Mouse (Mus musculus) MEL (cell line): ENCODE measurements around the gene Ccdc7a. TPM values are rescaled to one million over a fixed set of nuclear protein-coding genes. Genes with fewer than 3 reads are reported as not detected.

Experiments used
- DNase-seq: peaks from one replicate; pipeline ENCODE4 v3.0.0; 2011; ENCODE audit warnings: low read depth, low spot score
- H3K27ac ChIP-seq: 2 replicates; pipeline ENCODE4 v1.5.1; 2012; ENCODE audit warnings: low read depth, mild to moderate bottlenecking, control low read depth, low read length, moderate library complexity; ENCODE audit not compliant: control insufficient read depth
- H3K27me3 ChIP-seq, 2 experiments: fragments of 150-350 bp in 1 of 2; sonication (generic) in 1 of 2; 2 replicates each; pipeline ENCODE4 v1.6.1; 2012; ENCODE audit warnings: low read length in 2 of 2, mild to moderate bottlenecking in 2 of 2, improper control_type of control experiment in 1 of 2, moderate library complexity in 1 of 2; ENCODE audit not compliant: insufficient read depth in 2 of 2, control insufficient read depth in 1 of 2
- H3K36me3 ChIP-seq, 2 experiments: 2 replicates each; pipeline ENCODE4 v1.6.1; 2012 to 2014; ENCODE audit warnings: low read length in 2 of 2, improper control_type of control experiment in 1 of 2, inconsistent platforms in 1 of 2, mild to moderate bottlenecking in 1 of 2; ENCODE audit not compliant: insufficient read depth in 2 of 2, control insufficient read depth in 1 of 2
- H3K4me1 ChIP-seq, 2 experiments: fragments of 150-350 bp in 1 of 2; sonication (generic) in 1 of 2; 2 replicates each; pipeline ENCODE4 v1.6.1; 2012; ENCODE audit warnings: low read length in 2 of 2, improper control_type of control experiment in 1 of 2, mild to moderate bottlenecking in 1 of 2; ENCODE audit not compliant: insufficient read depth in 2 of 2, control insufficient read depth in 1 of 2
- H3K4me3 ChIP-seq, 2 experiments: fragments of 150-350 bp in 1 of 2; sonication (generic) in 1 of 2; 2 replicates each; pipeline ENCODE4 v1.5.1; 2012; ENCODE audit warnings: low read depth in 2 of 2, low read length in 2 of 2, mild to moderate bottlenecking in 2 of 2, moderate library complexity in 2 of 2, control low read depth in 1 of 2, improper control_type of control experiment in 1 of 2; ENCODE audit not compliant: control insufficient read depth in 1 of 2, insufficient read depth in 1 of 2
- H3K79me2 ChIP-seq: 2 replicates; pipeline ENCODE4 v1.6.1; 2012; ENCODE audit warnings: mild to moderate bottlenecking, low read length, moderate library complexity; ENCODE audit not compliant: control insufficient read depth, poor library complexity, insufficient read depth
- H3K9ac ChIP-seq: 2 replicates; pipeline ENCODE4 v1.6.1; 2012; ENCODE audit warnings: low read depth, mild to moderate bottlenecking, control low read depth, low read length, moderate library complexity; ENCODE audit not compliant: control insufficient read depth, poor library complexity, severe bottlenecking
- H3K9me3 ChIP-seq: fragments of 150-350 bp; sonication (generic); replicated peaks from 2 replicates; pipeline ENCODE4 v1.6.1; 2012; ENCODE audit warnings: mild to moderate bottlenecking, low read length, improper control_type of control experiment, moderate library complexity; ENCODE audit not compliant: insufficient read depth
- CHD1 ChIP-seq: IDR thresholded peaks from 2 replicates; pipeline ENCODE4 v1.6.1; 2012; ENCODE audit warnings: low read depth, mild to moderate bottlenecking, inconsistent platforms, low read length, improper control_type of control experiment
- CHD2 ChIP-seq: IDR thresholded peaks from 2 replicates; pipeline ENCODE4 v1.6.1; 2011; ENCODE audit warnings: low read length, improper control_type of control experiment
- ELF1 ChIP-seq: IDR thresholded peaks from 2 replicates; pipeline ENCODE4 v1.6.1; 2014; ENCODE audit warnings: low read depth, mild to moderate bottlenecking, inconsistent platforms, low read length, improper control_type of control experiment, moderate library complexity
- EP300 ChIP-seq, 2 experiments: IDR thresholded peaks; 2 replicates each; pipeline ENCODE4 v1.6.1; 2011; ENCODE audit warnings: improper control_type of control experiment in 2 of 2, low read length in 2 of 2, low read depth in 1 of 2, mild to moderate bottlenecking in 1 of 2
- ETS1 ChIP-seq: IDR thresholded peaks from 2 replicates; pipeline ENCODE4 v1.6.1; 2012; ENCODE audit warnings: low read depth, mild to moderate bottlenecking, inconsistent platforms, low read length, improper control_type of control experiment, moderate library complexity
- GATA1 ChIP-seq: IDR thresholded peaks from 2 replicates; pipeline ENCODE4 v1.6.1; 2011; ENCODE audit warnings: low read depth, low read length, improper control_type of control experiment
- JUND ChIP-seq: IDR thresholded peaks from 2 replicates; pipeline ENCODE4 v1.6.1; 2011; ENCODE audit warnings: low read depth, mild to moderate bottlenecking, improper control_type of control experiment, low read length
- KAT2A ChIP-seq: conservative IDR thresholded peaks from 2 replicates; pipeline ENCODE4 v1.6.1; 2012; ENCODE audit warnings: low read depth, low read length, improper control_type of control experiment, inconsistent platforms
- MAFK ChIP-seq: IDR thresholded peaks from 2 replicates; pipeline ENCODE4 v1.6.1; 2011; ENCODE audit warnings: low read depth, mild to moderate bottlenecking, low read length, improper control_type of control experiment, borderline replicate concordance
- MAX ChIP-seq: IDR thresholded peaks from 2 replicates; pipeline ENCODE4 v1.6.1; 2011; ENCODE audit warnings: low read length, improper control_type of control experiment
- MAZ ChIP-seq: IDR thresholded peaks from 2 replicates; pipeline ENCODE4 v1.6.1; 2012; ENCODE audit warnings: low read depth, mild to moderate bottlenecking, inconsistent platforms, low read length, improper control_type of control experiment
- MXI1 ChIP-seq: IDR thresholded peaks from 2 replicates; pipeline ENCODE4 v1.6.1; 2011; ENCODE audit warnings: mild to moderate bottlenecking, low read depth, low read length, improper control_type of control experiment
- MYB ChIP-seq: IDR thresholded peaks from 2 replicates; pipeline ENCODE4 v1.6.1; 2011; ENCODE audit warnings: mild to moderate bottlenecking, low read depth, low read length, improper control_type of control experiment
- MYC ChIP-seq: IDR thresholded peaks from 2 replicates; pipeline ENCODE4 v1.6.1; 2011; ENCODE audit warnings: low read depth, mild to moderate bottlenecking, low read length, improper control_type of control experiment, moderate library complexity
- NELFE ChIP-seq: IDR thresholded peaks from 2 replicates; pipeline ENCODE4 v1.6.1; 2011; ENCODE audit warnings: low read depth, low read length, improper control_type of control experiment
- NRF1 ChIP-seq: IDR thresholded peaks from 2 replicates; pipeline ENCODE4 v1.6.1; 2014; ENCODE audit warnings: low read depth, mild to moderate bottlenecking, inconsistent platforms, low read length, improper control_type of control experiment, moderate library complexity; ENCODE audit not compliant: poor library complexity, insufficient read depth, severe bottlenecking
- POLR2A ChIP-seq, 2 experiments: IDR thresholded peaks; 2 replicates each; pipeline ENCODE4 v1.6.1; 2011 to 2012; ENCODE audit warnings: low read length in 2 of 2, mild to moderate bottlenecking in 2 of 2, control low read depth in 1 of 2, improper control_type of control experiment in 1 of 2, low read depth in 1 of 2, moderate library complexity in 1 of 2; ENCODE audit not compliant: control insufficient read depth in 1 of 2, insufficient read depth in 1 of 2, poor library complexity in 1 of 2
- POLR2AphosphoS2 ChIP-seq: IDR thresholded peaks from 2 replicates; pipeline ENCODE4 v1.6.1; 2011; ENCODE audit warnings: low read length, improper control_type of control experiment
- POLR2AphosphoS5 ChIP-seq: IDR thresholded peaks from 2 replicates; pipeline ENCODE4 v1.6.1; 2012; ENCODE audit warnings: low read depth, borderline replicate concordance, mild to moderate bottlenecking, inconsistent platforms, low read length, moderate library complexity, mixed read lengths
- RAD21 ChIP-seq: IDR thresholded peaks from 2 replicates; pipeline ENCODE4 v1.6.1; 2011; ENCODE audit warnings: mild to moderate bottlenecking, low read depth, low read length, improper control_type of control experiment
- SMC3 ChIP-seq: IDR thresholded peaks from 2 replicates; pipeline ENCODE4 v1.6.1; 2011; ENCODE audit warnings: low read depth, low read length, improper control_type of control experiment
- TAL1 ChIP-seq: IDR thresholded peaks from 2 replicates; pipeline ENCODE4 v1.6.1; 2012; ENCODE audit warnings: mild to moderate bottlenecking, inconsistent platforms, low read length, moderate library complexity, mixed read lengths
- TBP ChIP-seq: IDR thresholded peaks from 2 replicates; pipeline ENCODE4 v1.8.0; 2011; ENCODE audit warnings: low read depth, low read length, improper control_type of control experiment
- TCF12 ChIP-seq: IDR thresholded peaks from 2 replicates; pipeline ENCODE4 v1.6.1; 2014; ENCODE audit warnings: low read depth, mild to moderate bottlenecking, inconsistent platforms, low read length, improper control_type of control experiment, moderate library complexity
- UBTF ChIP-seq: IDR thresholded peaks from 2 replicates; pipeline ENCODE4 v1.6.1; 2012; ENCODE audit warnings: low read depth, mild to moderate bottlenecking, inconsistent platforms, low read length, improper control_type of control experiment, moderate library complexity, borderline replicate concordance; ENCODE audit not compliant: insufficient read depth
- USF1 ChIP-seq: IDR thresholded peaks from 2 replicates; pipeline ENCODE4 v1.6.1; 2014; ENCODE audit warnings: low read depth, mild to moderate bottlenecking, inconsistent platforms, low read length, improper control_type of control experiment, moderate library complexity
- USF2 ChIP-seq, 2 experiments: IDR thresholded peaks; 2 replicates each; pipeline ENCODE4 v1.6.1; 2011 to 2012; ENCODE audit warnings: improper control_type of control experiment in 2 of 2, low read length in 2 of 2, borderline replicate concordance in 1 of 2, inconsistent platforms in 1 of 2, low read depth in 1 of 2, mild to moderate bottlenecking in 1 of 2; ENCODE audit not compliant: insufficient read depth in 1 of 2
- ZC3H11A ChIP-seq: IDR thresholded peaks from 2 replicates; pipeline ENCODE4 v1.6.1; 2012; ENCODE audit warnings: low read depth, mild to moderate bottlenecking, inconsistent platforms, low read length, improper control_type of control experiment
- ZKSCAN1 ChIP-seq: IDR thresholded peaks from 2 replicates; pipeline ENCODE4 v1.6.1; 2012; ENCODE audit warnings: low read depth, mild to moderate bottlenecking, inconsistent platforms, low read length, improper control_type of control experiment, moderate library complexity
- ZMIZ1 ChIP-seq: IDR thresholded peaks from 2 replicates; pipeline ENCODE4 v1.6.1; 2012; ENCODE audit warnings: low read depth, mild to moderate bottlenecking, inconsistent platforms, low read length, improper control_type of control experiment, moderate library complexity
- polyA plus RNA-seq, 2 experiments: library from polyadenylated mRNA; stranded (reverse) in 1 of 2; unstranded in 1 of 2; fragments of >175 nt in 1 of 2; fragments of >200 nt in 1 of 2; gene quantifications; 2 replicates each; pipeline versions ENCODE4 v1.2.1 to v1.2.4; 2012; ENCODE audit warnings: low replicate concordance in 2 of 2, low read depth in 1 of 2; ENCODE audit not compliant: insufficient read length in 2 of 2, insufficient read depth in 1 of 2, missing spikeins in 1 of 2
- total RNA-seq: library from RNA; depleted of rRNA; stranded (reverse); fragments of 300-350 nt; gene quantifications from 2 replicates; pipeline ENCODE4 v1.2.3, GENCODE M21; 2012

Gene Ccdc7a
- total and polyA plus RNA-seq, 3 experiments: 0.13 TPM; not detected in 2

- TF ChIP-seq SMC3 (no peak), KAT2A (no peak), JUND (no peak), ZC3H11A (no peak), ZMIZ1 (no peak), POLR2A (IDR thresholded peaks at IDR 0.05; ENCODE audit: control insufficient read depth in 1 of 2, insufficient read depth in 1 of 2, low read depth in 1 of 2, low read length in 2 of 2, poor library complexity in 1 of 2) (no peak), GATA1 (no peak), USF1 (no peak), ELF1 (no peak), EP300 (IDR thresholded peaks at IDR 0.05; ENCODE audit: low read depth in 1 of 2, low read length in 2 of 2) (no peak), MAFK (no peak), TAL1 (no peak), MXI1 (no peak), CHD1 (no peak), ETS1 (no peak), NRF1 (no peak), UBTF (no peak), RAD21 (no peak)
- Histone ChIP-seq H3K79me2 (no peaks in the 10 kb centered on the region), H3K4me1 (no peaks in the 10 kb centered on the region), H3K27me3 (no peaks in the 10 kb centered on the region), H3K9ac (no peak overlapping the region), H3K4me3 (no peak overlapping the region), H3K9me3 (no peaks in the 10 kb centered on the region), H3K27ac (no peak overlapping the region), H3K36me3 (no peaks in the 10 kb centered on the region)
- DNase-seq: no peak
Measured at GRCm38 (mm10) chr8:128882719-128883118, 182.6 kb downstream of the Ccdc7a start.

GRCm38 (mm10) chr8:128843749-128844148 is 221.6 kb downstream of the Ccdc7a start:
- Histone ChIP-seq H3K27ac (no peak overlapping the region), H3K9ac (no peak overlapping the region), H3K36me3 (no peaks in the 10 kb centered on the region), H3K27me3 (no peaks in the 10 kb centered on the region; a peak in 1 of 4 replicates), H3K4me3 (no peak overlapping the region), H3K4me1 (no peaks in the 10 kb centered on the region), H3K79me2 (no peaks in the 10 kb centered on the region), H3K9me3 (no peaks in the 10 kb centered on the region)
- no peak for DNase-seq
- TF ChIP-seq NELFE: no peak
- TF ChIP-seq POLR2AphosphoS2: no peak
- no peak for TF ChIP-seq RAD21
- no peak for TF ChIP-seq MAX
- TF ChIP-seq MAZ: no peak
- TF ChIP-seq TBP: no peak
- TF ChIP-seq ZMIZ1: no peak
- no peak for TF ChIP-seq SMC3
- no peak for TF ChIP-seq MYC
- no peak for TF ChIP-seq JUND
- TF ChIP-seq POLR2A (IDR thresholded peaks at IDR 0.05; ENCODE audit: control insufficient read depth in 1 of 2, insufficient read depth in 1 of 2, low read depth in 1 of 2, low read length in 2 of 2, poor library complexity in 1 of 2): no peak
- TF ChIP-seq CHD2: no peak
- TF ChIP-seq POLR2AphosphoS5: no peak
- TF ChIP-seq USF2 (IDR thresholded peaks at IDR 0.05; ENCODE audit: borderline replicate concordance in 1 of 2, insufficient read depth in 1 of 2, low read depth in 1 of 2, low read length in 2 of 2): no peak
- TF ChIP-seq TCF12: no peak
- no peak for TF ChIP-seq ZKSCAN1
- no peak for TF ChIP-seq MYB
- TF ChIP-seq NRF1: no peak
